Mouse (Mus musculus) midbrain, embryonic 12.5 days (tissue): ENCODE results near the gene Ces1h. TPM values are rescaled to one million over a fixed set of nuclear protein-coding genes. Genes with fewer than 3 reads are reported as not detected.

Experiments
- ATAC-seq: fragments of 200-750 bp; cut with Nextera tagmentation; 2 replicates; pipeline ENCODE4 v1.8.0; 2017; ENCODE audit warnings: low read depth, moderate TSS enrichment, moderate library complexity; ENCODE audit not compliant: low FRiP score
- H3K27ac ChIP-seq: fragments of 300-500 bp; sonication (generic); replicated peaks from 2 replicates; pipeline ENCODE4 v1.5.1; 2016; ENCODE audit warnings: mild to moderate bottlenecking
- H3K27me3 ChIP-seq: fragments of 300-500 bp; sonication (generic); 2 replicates; pipeline ENCODE4 v1.6.1; 2016; ENCODE audit warnings: mild to moderate bottlenecking
- H3K36me3 ChIP-seq: fragments of 300-500 bp; sonication (generic); 2 replicates; pipeline ENCODE4 v1.6.1; 2016
- H3K4me1 ChIP-seq: fragments of 300-500 bp; sonication (generic); 2 replicates; pipeline ENCODE4 v1.6.1; 2016
- H3K4me2 ChIP-seq: fragments of 300-500 bp; sonication (generic); replicated peaks from 2 replicates; pipeline ENCODE4 v1.6.1; 2016; ENCODE audit warnings: mild to moderate bottlenecking, moderate library complexity
- H3K4me3 ChIP-seq: fragments of 300-500 bp; sonication (generic); 2 replicates; pipeline ENCODE4 v1.5.1; 2016; ENCODE audit warnings: mild to moderate bottlenecking
- H3K9ac ChIP-seq: fragments of 300-500 bp; sonication (generic); replicated peaks from 2 replicates; pipeline ENCODE4 v1.6.1; 2016; ENCODE audit warnings: mild to moderate bottlenecking, moderate library complexity
- H3K9me3 ChIP-seq: fragments of 300-500 bp; sonication (generic); 2 replicates; pipeline ENCODE4 v1.6.1; 2016; ENCODE audit warnings: mild to moderate bottlenecking
- WGBS: fragments of 180-500 bp; shearing (Covaris S2); methylation state at CpG from one replicate; pipeline ENCODE4 v1.1.7; 2016; 5-methylcytosine and 5-hydroxymethylcytosine counted together
- polyA plus RNA-seq: library from polyadenylated mRNA; unstranded; fragments of >200 nt; fragmentation: Nextera tagmentation; extraction: Ambion mirVana; gene quantifications from 2 replicates; pipeline ENCODE4 v1.2.1, GENCODE M21; 2016

Gene Ces1h
- polyA plus RNA-seq, 1 experiment from 2014 or later, result not detected

DNA sequence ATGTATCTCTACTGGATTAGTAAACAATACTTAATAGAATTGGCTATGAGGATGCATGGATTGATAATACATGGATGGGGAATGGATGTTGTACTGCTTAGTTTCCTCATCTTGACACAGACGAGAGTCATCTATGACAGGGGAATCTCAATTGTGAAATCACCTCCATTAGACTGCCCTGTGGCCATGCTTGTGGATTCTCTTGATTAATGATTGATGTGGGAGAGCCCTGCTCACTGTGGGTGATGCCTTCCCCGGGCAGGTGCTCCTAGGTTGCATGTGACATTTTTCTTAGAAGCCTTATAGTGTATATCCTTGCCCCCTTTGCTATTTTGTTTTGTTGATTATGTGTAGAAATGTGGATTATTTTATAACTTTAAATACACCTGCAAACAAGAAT, 54.4 kb downstream of the Ces1h start:
- H3K9me3 ChIP-seq, result no peaks in the 10 kb centered on the region
- no peaks in the 10 kb centered on the region for H3K36me3 ChIP-seq
- WGBS, result 83% methylated on average over 2 of the region's 2 CpGs
- no peaks in the 10 kb centered on the region for H3K27me3 ChIP-seq
- H3K9ac ChIP-seq, result no peak overlapping the region
- no peak overlapping the region for H3K27ac ChIP-seq
- H3K4me2 ChIP-seq, result no peak overlapping the region
- no peaks in the 10 kb centered on the region for H3K4me1 ChIP-seq
- ATAC-seq, result no peak
- H3K4me3 ChIP-seq, result no peak overlapping the region

DNA sequence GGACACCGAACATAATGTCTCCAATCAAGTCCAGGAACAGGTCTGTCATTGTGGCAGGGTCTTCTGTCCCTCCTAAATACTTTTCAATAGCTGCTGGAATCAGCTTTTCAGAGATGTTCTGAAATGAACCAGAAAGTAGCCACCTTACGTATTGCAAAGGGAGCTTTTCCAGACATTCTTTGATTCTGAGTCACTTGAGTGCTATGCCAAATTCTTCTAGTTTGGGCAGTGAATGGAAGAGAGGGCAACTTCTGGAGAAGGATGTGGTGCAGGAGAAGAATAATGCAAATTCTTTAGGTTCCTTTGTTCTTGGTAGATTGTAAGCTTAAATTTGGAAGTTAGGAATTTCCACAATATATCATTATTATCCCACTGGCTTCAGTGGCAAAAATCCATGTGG, 62.5 kb downstream of the Ces1h start:
- Histone ChIP-seq H3K9me3 (no peaks in the 10 kb centered on the region), H3K4me2 (no peak overlapping the region), H3K36me3 (no peaks in the 10 kb centered on the region), H3K4me3 (no peak overlapping the region), H3K9ac (no peak overlapping the region), H3K27ac (no peak overlapping the region), H3K4me1 (no peaks in the 10 kb centered on the region), H3K27me3 (no peaks in the 10 kb centered on the region)
- ATAC-seq, result no peak
- 85% methylated on average over 2 of the region's 2 CpGs for WGBS

DNA sequence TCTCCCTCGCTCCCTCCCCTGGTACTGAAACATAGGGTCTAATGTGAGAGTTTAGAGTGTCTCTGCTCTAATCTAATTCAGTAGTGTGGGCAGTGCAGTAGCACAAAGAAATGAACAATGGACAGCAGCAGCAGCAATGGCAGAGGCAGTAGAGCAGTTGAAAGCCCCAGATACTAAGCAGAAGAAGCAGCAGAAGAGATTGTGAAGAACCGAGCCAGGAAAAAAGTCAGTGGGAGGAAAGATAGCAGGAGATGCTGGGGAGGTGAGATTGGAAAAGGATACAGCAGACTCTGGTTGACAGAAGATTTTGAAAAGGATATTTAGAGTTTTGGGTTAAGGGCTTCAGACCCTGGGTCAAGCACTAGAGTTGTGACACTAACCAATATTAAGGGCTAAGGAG, 64.0 kb downstream of the Ces1h start:
- Histone ChIP-seq H3K36me3 (no peaks in the 10 kb centered on the region), H3K27me3 (no peaks in the 10 kb centered on the region), H3K4me3 (no peak overlapping the region), H3K9me3 (no peaks in the 10 kb centered on the region), H3K4me1 (no peaks in the 10 kb centered on the region), H3K4me2 (no peak overlapping the region), H3K27ac (no peak overlapping the region), H3K9ac (no peak overlapping the region)
- ATAC-seq, result no peak
- WGBS, result 76% methylated on average over 2 of the region's 2 CpGs

Other genes with a start within 250 kb of the Ces1h start
- gene Ces1c, start 248.4 kb downstream of the Ces1h start, polyA plus RNA-seq, result not detected in 2 replicates
- 0.11 and 0.18 TPM in 2 replicates for gene Ces1d, start 181.9 kb downstream of the Ces1h start, polyA plus RNA-seq
- not detected in 2 replicates for gene Ces1e, start 150.1 kb downstream of the Ces1h start, polyA plus RNA-seq
- gene Ces1f, start 100.0 kb downstream of the Ces1h start, polyA plus RNA-seq, result not detected in 2 replicates
- gene Ces1g, start 42.4 kb downstream of the Ces1h start, polyA plus RNA-seq, result not detected in 2 replicates
- gene Ces5a, start 156.1 kb upstream of the Ces1h start, polyA plus RNA-seq, result not detected in 2 replicates